Mouse (Mus musculus) heart, adult 2 months (tissue): ENCODE results near the gene Ezh1. TPM values are rescaled to one million over a fixed set of nuclear protein-coding genes. Genes with fewer than 3 reads are reported as not detected.

ENCODE experiments used
- DNase-seq, 2 experiments: peaks; one replicate each; pipeline ENCODE4 v3.0.0; 2021
- H3K27ac ChIP-seq: fragments of 200-600 bp; 2 replicates; pipeline ENCODE4 v1.8.1; 2022
- H3K27me3 ChIP-seq: fragments of 200-500 bp; 2 replicates; pipeline ENCODE4 v1.6.1; 2012; ENCODE audit warnings: mild to moderate bottlenecking, low read length, inconsistent platforms, mixed read lengths; ENCODE audit not compliant: control insufficient read depth, insufficient read depth
- H3K36me3 ChIP-seq: fragments of 200-500 bp; 2 replicates; pipeline ENCODE4 v1.6.1; 2012; ENCODE audit warnings: low read length, inconsistent platforms; ENCODE audit not compliant: control insufficient read depth, insufficient read depth
- H3K4me1 ChIP-seq: fragments of 200-500 bp; 2 replicates; pipeline ENCODE4 v1.6.1; 2011; ENCODE audit warnings: low read length; ENCODE audit not compliant: control insufficient read depth, insufficient read depth
- H3K4me3 ChIP-seq: fragments of 200-600 bp; 2 replicates; pipeline ENCODE4 v1.8.1; 2022
- H3K79me2 ChIP-seq: fragments of 200-500 bp; replicated peaks from 2 replicates; pipeline ENCODE4 v1.6.1; 2012; ENCODE audit warnings: mild to moderate bottlenecking, inconsistent platforms, low read length, moderate library complexity, mixed read lengths; ENCODE audit not compliant: control insufficient read depth, insufficient read depth
- H3K9ac ChIP-seq: fragments of 200-500 bp; 2 replicates; pipeline ENCODE4 v1.6.1; 2012; ENCODE audit warnings: low read depth, mild to moderate bottlenecking, control low read depth, inconsistent platforms, low read length, mixed read lengths
- CTCF ChIP-seq: fragments of 200-600 bp; IDR thresholded peaks from 2 replicates; pipeline ENCODE4 v1.8.1; 2022; ENCODE audit warnings: antibody characterized with exemption, mild to moderate bottlenecking, moderate library complexity
- EP300 ChIP-seq: fragments of 200-500 bp; IDR thresholded peaks from 2 replicates; pipeline ENCODE4 v1.6.1; 2011; ENCODE audit warnings: low read depth, low read length, control low read depth; ENCODE audit not compliant: insufficient read depth
- POLR2A ChIP-seq: fragments of 200-500 bp; IDR thresholded peaks from 2 replicates; pipeline ENCODE4 v1.6.1; 2011; ENCODE audit warnings: mild to moderate bottlenecking, low read depth, low read length, control low read depth; ENCODE audit not compliant: insufficient read depth
- WGBS: fragments of 180-500 bp; shearing (Covaris S2); methylation state at CpG from one replicate; pipeline ENCODE4 v1.1.7; 2018; 5-methylcytosine and 5-hydroxymethylcytosine counted together
- intact Hi-C: fragments of 180-260 bp; cut with DNase I; formaldehyde crosslinking; loops from one replicate; pipeline ENCODE4 v1.15.1; 2025
- polyA plus RNA-seq: library from polyadenylated mRNA; depleted of rRNA; stranded (reverse); fragments of >200 nt; gene quantifications from 2 replicates; pipeline ENCODE4 v1.2.3, GENCODE M21; 2012; rRNA removed
- total RNA-seq, 2 experiments: library from RNA; stranded (reverse); gene quantifications; 2 replicates each; pipeline ENCODE4 v1.2.3; 2021

Ezh1 gene
- total and polyA plus RNA-seq, 3 experiments: 26.1 to 31.4 (median 29.8) TPM

DNA sequence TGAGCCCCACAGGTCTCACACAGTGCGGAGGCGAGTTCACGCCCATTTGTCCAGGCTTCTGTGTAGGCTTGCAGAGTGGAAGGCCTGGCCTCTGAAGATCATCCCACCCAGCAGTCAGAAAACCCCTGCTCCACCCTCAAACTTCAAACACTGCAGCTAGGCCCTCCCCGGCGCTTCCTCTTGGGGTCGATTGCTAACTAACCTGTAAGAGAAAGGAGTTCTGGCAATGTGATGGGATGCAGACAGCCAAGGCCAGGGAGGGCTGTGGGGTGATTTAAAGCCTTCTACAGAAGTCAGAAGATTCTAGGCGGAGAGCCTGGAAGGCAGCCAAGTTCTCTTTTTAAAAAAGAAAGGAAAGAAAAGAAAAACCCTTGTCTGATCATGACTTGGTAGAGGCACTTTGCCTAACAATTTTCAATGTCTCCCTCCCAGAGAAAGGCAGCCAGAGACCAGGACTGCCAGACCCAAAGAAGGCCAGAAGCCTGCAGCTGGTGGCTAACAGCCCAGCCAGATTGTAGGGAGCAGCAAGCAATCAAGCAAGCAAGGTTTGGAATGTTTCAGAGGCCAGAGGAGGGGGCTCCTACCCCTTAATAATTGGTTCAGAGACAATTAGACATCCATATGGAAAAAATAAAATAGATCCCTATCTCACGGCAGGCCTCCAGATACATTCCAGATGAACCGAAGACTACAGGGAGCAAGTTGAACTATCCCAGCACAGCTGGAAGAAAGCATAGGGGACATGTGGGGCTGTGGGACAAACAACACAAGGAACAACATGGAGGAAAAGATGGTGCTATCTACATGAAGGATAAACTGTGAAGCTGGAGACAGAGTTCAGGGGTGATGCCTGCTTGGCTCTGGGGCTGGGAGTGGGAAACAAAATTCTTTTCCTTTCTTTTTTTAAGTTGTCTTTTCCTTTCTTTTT lies 76.8 kb downstream of the Ezh1 start:
- 56% methylated on average over 9 of the region's 9 CpGs for WGBS
- peak overlapping the region; percentile 54 for H3K27ac ChIP-seq
- no peak for TF ChIP-seq POLR2A
- no peak for TF ChIP-seq EP300
- TF ChIP-seq CTCF: no peak
- no peak overlapping the region for H3K4me3 ChIP-seq
- no peaks in the 10 kb centered on the region for H3K36me3 ChIP-seq
- H3K79me2 ChIP-seq: no peaks in the 10 kb centered on the region
- peak; percentile 53 to 59 for DNase-seq
- no peaks in the 10 kb centered on the region for H3K27me3 ChIP-seq
- H3K4me1 ChIP-seq: no peaks in the 10 kb centered on the region
- H3K9ac ChIP-seq: no peak overlapping the region
- intact Hi-C loops: no loop called here

- Histone ChIP-seq H3K9ac (no peak overlapping the region), H3K27me3 (no peaks in the 10 kb centered on the region), H3K27ac (peak overlapping the region; percentile 54), H3K36me3 (no peaks in the 10 kb centered on the region), H3K4me3 (no peak overlapping the region), H3K79me2 (no peaks in the 10 kb centered on the region), H3K4me1 (no peaks in the 10 kb centered on the region)
- WGBS: 81% methylated on average over 10 of the region's 10 CpGs
- intact Hi-C loops: no loop called here
- TF ChIP-seq EP300: no peak
- TF ChIP-seq CTCF: no peak
- TF ChIP-seq POLR2A: no peak
- no peak for DNase-seq
Observed at GRCm38 (mm10) chr11:101148751-101149150, 77.5 kb downstream of the Ezh1 start.

DNA sequence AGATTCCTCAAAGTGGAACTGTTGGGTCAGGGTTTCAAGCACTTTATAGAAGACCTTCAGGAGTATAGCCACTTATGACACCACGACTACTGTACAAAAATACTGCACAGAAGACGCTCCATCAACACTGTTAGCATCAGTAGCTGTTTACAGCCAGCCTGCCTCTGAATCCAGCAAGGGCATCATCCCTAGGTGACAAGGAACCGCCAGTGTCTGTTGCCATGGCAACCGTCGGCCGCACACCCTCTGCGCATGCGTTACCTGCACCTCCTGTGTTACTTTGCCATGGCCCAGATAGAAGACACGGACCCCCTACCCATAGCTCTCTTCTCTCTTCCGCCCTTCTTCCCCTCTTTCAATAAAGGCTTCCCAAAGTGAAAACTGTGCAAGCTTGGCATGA lies 79.9 kb downstream of the Ezh1 start:
- H3K9ac ChIP-seq: no peak overlapping the region

DNA sequence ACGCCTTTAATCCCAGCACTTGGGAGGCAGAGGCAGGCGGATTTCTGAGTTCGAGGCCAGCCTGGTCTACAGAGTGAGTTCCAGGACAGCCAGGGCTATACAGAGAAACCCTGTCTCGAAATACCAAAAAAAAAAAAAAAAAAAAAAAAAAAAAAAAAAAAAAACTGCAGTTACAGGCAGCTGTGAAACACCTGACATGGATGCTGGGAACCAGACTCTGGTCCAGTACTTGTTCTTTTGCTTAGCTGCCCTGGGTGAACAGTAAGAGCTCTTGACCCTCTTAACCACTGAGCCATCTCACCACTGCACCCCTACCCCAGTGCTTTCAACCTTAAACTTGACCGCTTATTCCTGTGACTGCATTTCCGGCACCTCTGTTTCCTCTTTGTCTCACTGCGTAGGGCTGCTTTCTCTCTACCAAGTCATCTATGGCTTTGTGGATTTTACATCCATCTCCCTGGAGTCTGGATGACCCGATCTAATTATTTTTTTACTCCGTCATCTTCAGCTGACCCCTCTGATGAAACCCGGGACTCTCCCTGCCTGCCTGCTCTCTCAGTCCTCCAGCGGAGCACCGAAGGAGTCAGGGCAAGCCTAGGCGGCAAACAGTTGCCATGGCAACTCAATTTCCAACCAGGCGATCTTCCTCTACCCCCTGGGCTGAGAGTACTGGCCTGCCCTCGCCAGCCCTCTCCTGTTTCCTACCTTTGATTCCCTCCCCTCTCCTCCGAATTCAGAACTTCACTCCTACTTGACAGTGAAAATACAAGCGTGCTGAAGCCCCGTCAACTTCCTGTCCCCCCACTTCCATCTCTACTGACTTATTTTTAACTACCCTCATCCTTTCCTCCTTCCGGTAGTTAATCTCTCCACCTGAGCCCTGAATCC lies 82.7 kb downstream of the Ezh1 start:
- Histone ChIP-seq H3K27ac (no peak overlapping the region), H3K27me3 (no peaks in the 10 kb centered on the region), H3K4me3 (peak overlapping the region; percentile 24; the same call in 1 of the 2 replicates), H3K79me2 (no peaks in the 10 kb centered on the region), H3K4me1 (peaks cover 3% of the 10 kb centered on the region), H3K36me3 (no peaks in the 10 kb centered on the region), H3K9ac (no peak overlapping the region)
- intact Hi-C loops: no loop called here
- no peak for TF ChIP-seq EP300
- TF ChIP-seq POLR2A: no peak
- no peak for TF ChIP-seq CTCF
- no peak for DNase-seq
- WGBS: 31% methylated on average over 18 of the region's 19 CpGs

More for the DNA sequence above, 79.9 kb downstream of the Ezh1 start:
- H3K4me1 ChIP-seq: no peaks in the 10 kb centered on the region; the same call in 1 of the 2 replicates
- TF ChIP-seq EP300: no peak
- TF ChIP-seq CTCF: no peak
- no peak for TF ChIP-seq POLR2A
- WGBS: 56% methylated on average over 10 of the region's 10 CpGs
- H3K4me3 ChIP-seq: no peak overlapping the region
- H3K36me3 ChIP-seq: no peaks in the 10 kb centered on the region
- no peak for DNase-seq
- H3K27ac ChIP-seq: no peak overlapping the region
- intact Hi-C loops: no loop called here
- no peaks in the 10 kb centered on the region for H3K79me2 ChIP-seq
- no peaks in the 10 kb centered on the region for H3K27me3 ChIP-seq

DNA sequence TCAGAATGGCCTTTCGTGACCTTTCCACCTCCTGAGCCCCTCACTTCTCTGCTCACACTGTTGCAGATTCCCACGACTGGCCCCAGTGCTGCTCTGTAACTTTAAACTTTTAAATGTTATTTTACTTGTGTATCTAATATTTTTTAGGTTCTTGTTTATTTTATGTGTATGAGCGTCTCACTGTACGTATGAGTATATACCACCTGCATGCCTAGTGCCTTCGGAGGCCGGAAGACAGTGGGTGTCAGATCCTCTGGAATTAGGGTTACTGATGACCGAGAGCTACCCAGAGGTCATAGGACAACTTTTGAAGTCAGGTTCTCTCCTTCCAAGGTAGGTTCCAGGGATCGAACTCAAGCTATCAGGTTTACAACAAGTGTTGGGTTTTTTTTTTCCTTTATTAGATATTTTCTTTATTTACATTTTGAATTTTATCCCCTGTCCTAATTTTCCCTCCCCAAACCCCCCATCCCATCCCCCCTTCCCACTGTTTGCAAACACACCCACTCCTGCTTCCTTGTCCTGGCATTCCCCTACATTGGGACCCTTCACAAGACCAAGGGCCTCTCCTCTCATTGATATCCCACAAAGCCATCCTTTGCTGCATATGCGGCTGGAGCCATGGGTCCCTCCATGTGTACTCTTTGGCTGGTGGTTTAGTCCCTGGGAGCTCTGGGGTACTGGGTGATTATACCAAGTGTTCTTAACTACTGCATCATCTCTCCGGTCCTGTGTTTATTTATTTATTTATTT lies 83.9 kb downstream of the Ezh1 start:
- DNase-seq: no peak
- Histone ChIP-seq H3K4me1 (peaks cover 3% of the 10 kb centered on the region), H3K79me2 (no peaks in the 10 kb centered on the region), H3K27ac (no peak overlapping the region), H3K9ac (no peak overlapping the region), H3K27me3 (no peaks in the 10 kb centered on the region), H3K4me3 (no peak overlapping the region), H3K36me3 (no peaks in the 10 kb centered on the region)
- 94% methylated on average over 10 of the region's 10 CpGs for WGBS
- no peak for TF ChIP-seq CTCF
- no peak for TF ChIP-seq EP300
- TF ChIP-seq POLR2A: no peak
- intact Hi-C loops: no loop called here

Other genes with a start within 250 kb of the Ezh1 start
- 10 to 100 TPM; 89.6 to 92.6 TPM for gene Atp6v0a1, start 217.0 kb downstream of the Ezh1 start, total RNA-seq
- 77.4 and 85.9 TPM in 2 replicates for gene Atp6v0a1, start 217.0 kb downstream of the Ezh1 start, polyA plus RNA-seq
- gene Naglu, start 156.5 kb downstream of the Ezh1 start, total RNA-seq: 1 to 10 TPM; 7.4 to 8.3 TPM
- gene Naglu, start 156.5 kb downstream of the Ezh1 start, polyA plus RNA-seq: 11.0 and 14.3 TPM in 2 replicates
- gene Hsd17b1, start 148.1 kb downstream of the Ezh1 start, total RNA-seq: under 1 TPM; 0.47 to 0.70 TPM
- 0.32 and 0.55 TPM in 2 replicates for gene Hsd17b1, start 148.1 kb downstream of the Ezh1 start, polyA plus RNA-seq
- gene Coasy, start 143.9 kb downstream of the Ezh1 start, total RNA-seq: 10 to 100 TPM; 15.8 to 17.5 TPM
- 22.1 and 24.6 TPM in 2 replicates for gene Coasy, start 143.9 kb downstream of the Ezh1 start, polyA plus RNA-seq
- 10 to 100 TPM; 18.1 to 21.3 TPM for gene Mlx, start 139.2 kb downstream of the Ezh1 start, total RNA-seq
- gene Mlx, start 139.2 kb downstream of the Ezh1 start, polyA plus RNA-seq: 23.0 and 45.2 TPM in 2 replicates
- 1 to 10 TPM; 1.6 to 2.7 TPM for gene Psmc3ip, start 131.0 kb downstream of the Ezh1 start, total RNA-seq
- gene Psmc3ip, start 131.0 kb downstream of the Ezh1 start, polyA plus RNA-seq: 1.1 and 1.3 TPM in 2 replicates
- 10 to 100 TPM; 28.5 to 31.0 TPM for gene Retreg3, start 106.6 kb downstream of the Ezh1 start, total RNA-seq
- 31.8 and 53.1 TPM in 2 replicates for gene Retreg3, start 106.6 kb downstream of the Ezh1 start, polyA plus RNA-seq
- 10 to 100 TPM; 22.7 to 23.6 TPM for gene Tubg1, start 106.5 kb downstream of the Ezh1 start, total RNA-seq
- gene Tubg1, start 106.5 kb downstream of the Ezh1 start, polyA plus RNA-seq: 14.2 and 17.2 TPM in 2 replicates
- 1 to 10 TPM; 3.5 TPM for gene Tubg2, start 70.6 kb downstream of the Ezh1 start, total RNA-seq
- 2.1 and 2.9 TPM in 2 replicates for gene Tubg2, start 70.6 kb downstream of the Ezh1 start, polyA plus RNA-seq
- 1 to 10 TPM; 1.3 to 1.5 TPM for gene Cntnap1, start 55.9 kb downstream of the Ezh1 start, total RNA-seq
- 3.1 and 4.0 TPM in 2 replicates for gene Cntnap1, start 55.9 kb downstream of the Ezh1 start, polyA plus RNA-seq
- gene Plekhh3, start 55.1 kb downstream of the Ezh1 start, total RNA-seq: 10 to 100 TPM; 14.3 to 28.1 TPM
- gene Plekhh3, start 55.1 kb downstream of the Ezh1 start, polyA plus RNA-seq: 24.4 and 26.7 TPM in 2 replicates
- not detected for gene Ccr10, start 51.0 kb downstream of the Ezh1 start, total RNA-seq
- 0.14 TPM in 1 of 2 replicates, not detected in the other for gene Ccr10, start 51.0 kb downstream of the Ezh1 start, polyA plus RNA-seq
- gene Ramp2, start 19.6 kb upstream of the Ezh1 start, total RNA-seq: 10 to 100 TPM; 89.1 to 90.3 TPM
- gene Ramp2, start 19.6 kb upstream of the Ezh1 start, polyA plus RNA-seq: 130 and 172 TPM in 2 replicates
- 10 to 100 TPM; 82.5 to 90.1 TPM for gene Vps25, start 27.2 kb upstream of the Ezh1 start, total RNA-seq
- gene Vps25, start 27.2 kb upstream of the Ezh1 start, polyA plus RNA-seq: 83.2 and 96.8 TPM in 2 replicates
- gene Wnk4, start 34.1 kb upstream of the Ezh1 start, total RNA-seq: 10 to 100 TPM in 1 of 2 experiments, 1 to 10 TPM in 1; 9.2 to 12.6 TPM
- gene Wnk4, start 34.1 kb upstream of the Ezh1 start, polyA plus RNA-seq: 12.1 and 13.9 TPM in 2 replicates
- under 1 TPM; 0.23 to 0.36 TPM for gene Cntd1, start 52.5 kb upstream of the Ezh1 start, total RNA-seq
- gene Cntd1, start 52.5 kb upstream of the Ezh1 start, polyA plus RNA-seq: 0.06 and 0.12 TPM in 2 replicates
- gene Coa3, start 52.7 kb upstream of the Ezh1 start, total RNA-seq: 100 to 1,000 TPM in 1 of 2 experiments, 10 to 100 TPM in 1; 88.4 to 101 TPM
- 153 and 302 TPM in 2 replicates for gene Coa3, start 52.7 kb upstream of the Ezh1 start, polyA plus RNA-seq
- gene Becn1, start 75.8 kb upstream of the Ezh1 start, total RNA-seq: 10 to 100 TPM; 86.3 to 86.5 TPM
- 36.1 and 43.7 TPM in 2 replicates for gene Becn1, start 75.8 kb upstream of the Ezh1 start, polyA plus RNA-seq
- 100 to 1,000 TPM in 1 of 2 experiments, 10 to 100 TPM in 1; 81.9 to 112 TPM for gene Psme3, start 89.8 kb upstream of the Ezh1 start, total RNA-seq
- gene Psme3, start 89.8 kb upstream of the Ezh1 start, polyA plus RNA-seq: 55.5 and 69.1 TPM in 2 replicates
- 1 to 10 TPM; 1.6 to 2.2 TPM for gene Aoc2, start 98.6 kb upstream of the Ezh1 start, total RNA-seq
- 1.9 and 2.3 TPM in 2 replicates for gene Aoc2, start 98.6 kb upstream of the Ezh1 start, polyA plus RNA-seq
- gene Aoc3, start 104.1 kb upstream of the Ezh1 start, total RNA-seq: 10 to 100 TPM; 11.5 to 13.3 TPM
- 21.8 and 22.0 TPM in 2 replicates for gene Aoc3, start 104.1 kb upstream of the Ezh1 start, polyA plus RNA-seq
- not detected for gene G6pc, start 141.1 kb upstream of the Ezh1 start, total RNA-seq
- 0.15 TPM in 1 of 2 replicates, not detected in the other for gene G6pc, start 141.1 kb upstream of the Ezh1 start, polyA plus RNA-seq
- gene Aarsd1, start 191.2 kb upstream of the Ezh1 start, total RNA-seq: 10 to 100 TPM; 19.5 to 23.4 TPM
- 23.0 and 28.0 TPM in 2 replicates for gene Aarsd1, start 191.2 kb upstream of the Ezh1 start, polyA plus RNA-seq
- 10 to 100 TPM in 1 of 2 experiments, 1 to 10 TPM in 1; 5.1 to 10.2 TPM for gene Gm27029, start 198.3 kb upstream of the Ezh1 start, total RNA-seq
- gene Gm27029, start 198.3 kb upstream of the Ezh1 start, polyA plus RNA-seq: 1.3 and 2.4 TPM in 2 replicates
- gene Rundc1, start 198.6 kb upstream of the Ezh1 start, total RNA-seq: 10 to 100 TPM; 10.1 to 12.1 TPM
- gene Rundc1, start 198.6 kb upstream of the Ezh1 start, polyA plus RNA-seq: 12.0 and 14.7 TPM in 2 replicates
- gene Ptges3l, start 198.9 kb upstream of the Ezh1 start, total RNA-seq: 10 to 100 TPM; 50.6 to 58.3 TPM
- gene Ptges3l, start 198.9 kb upstream of the Ezh1 start, polyA plus RNA-seq: 56.8 and 81.6 TPM in 2 replicates
- gene Rpl27, start 215.8 kb upstream of the Ezh1 start, total RNA-seq: 10 to 100 TPM; 38.3 to 48.4 TPM
- gene Rpl27, start 215.8 kb upstream of the Ezh1 start, polyA plus RNA-seq: 234 and 242 TPM in 2 replicates
- 10 to 100 TPM; 11.5 to 12.6 TPM for gene Ifi35, start 221.9 kb upstream of the Ezh1 start, total RNA-seq
- gene Ifi35, start 221.9 kb upstream of the Ezh1 start, polyA plus RNA-seq: 25.5 and 29.4 TPM in 2 replicates
- gene Rnd2, start 238.5 kb upstream of the Ezh1 start, total RNA-seq: 1 to 10 TPM; 6.5 to 8.0 TPM
- gene Rnd2, start 238.5 kb upstream of the Ezh1 start, polyA plus RNA-seq: 5.8 and 9.8 TPM in 2 replicates
- gene Vat1, start 239.8 kb upstream of the Ezh1 start, total RNA-seq: 10 to 100 TPM; 20.4 to 21.4 TPM
- gene Vat1, start 239.8 kb upstream of the Ezh1 start, polyA plus RNA-seq: 29.6 and 35.0 TPM in 2 replicates